Mouse (Mus musculus): ENCODE data around the gene Ccn1.

DNA sequence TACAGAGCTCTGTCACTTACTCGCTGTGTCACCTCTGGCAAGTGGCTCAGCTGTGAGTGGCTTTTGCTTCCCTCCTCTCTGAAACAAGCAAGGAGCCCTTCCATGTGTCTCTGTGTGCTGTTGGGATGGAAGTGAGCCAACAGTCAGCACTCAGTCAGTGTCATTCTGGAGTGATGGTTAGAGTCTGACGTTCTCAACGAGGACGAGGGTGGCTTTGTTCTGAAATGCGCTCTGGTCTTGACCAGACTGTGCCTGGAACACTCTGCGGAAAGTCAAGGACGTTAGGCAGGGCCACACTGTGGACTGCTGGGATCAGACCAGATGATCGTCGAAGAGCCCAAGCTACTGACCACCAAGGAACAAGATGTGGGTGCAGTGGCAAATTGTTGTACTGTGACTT lies 24.2 kb downstream of the Ccn1 start:
- TF ChIP-seq CTCF (IDR thresholded peaks at IDR 0.05; ENCODE audit: insufficient read depth, low read length), result no peak
- TF ChIP-seq POLR2A (IDR thresholded peaks at IDR 0.05; ENCODE audit: borderline replicate concordance, extremely low read depth, low read depth, low read length), result no peak

Data from lung, adult 2 months (tissue).